Mouse (Mus musculus): ENCODE data around the gene Wipf2.
"Not testable (repeated sequence)": the region's sequence is repeated elsewhere in the genome, so short reads cannot be mapped to it uniquely, and the experiment has no call there.

The Wipf2 gene

DNA sequence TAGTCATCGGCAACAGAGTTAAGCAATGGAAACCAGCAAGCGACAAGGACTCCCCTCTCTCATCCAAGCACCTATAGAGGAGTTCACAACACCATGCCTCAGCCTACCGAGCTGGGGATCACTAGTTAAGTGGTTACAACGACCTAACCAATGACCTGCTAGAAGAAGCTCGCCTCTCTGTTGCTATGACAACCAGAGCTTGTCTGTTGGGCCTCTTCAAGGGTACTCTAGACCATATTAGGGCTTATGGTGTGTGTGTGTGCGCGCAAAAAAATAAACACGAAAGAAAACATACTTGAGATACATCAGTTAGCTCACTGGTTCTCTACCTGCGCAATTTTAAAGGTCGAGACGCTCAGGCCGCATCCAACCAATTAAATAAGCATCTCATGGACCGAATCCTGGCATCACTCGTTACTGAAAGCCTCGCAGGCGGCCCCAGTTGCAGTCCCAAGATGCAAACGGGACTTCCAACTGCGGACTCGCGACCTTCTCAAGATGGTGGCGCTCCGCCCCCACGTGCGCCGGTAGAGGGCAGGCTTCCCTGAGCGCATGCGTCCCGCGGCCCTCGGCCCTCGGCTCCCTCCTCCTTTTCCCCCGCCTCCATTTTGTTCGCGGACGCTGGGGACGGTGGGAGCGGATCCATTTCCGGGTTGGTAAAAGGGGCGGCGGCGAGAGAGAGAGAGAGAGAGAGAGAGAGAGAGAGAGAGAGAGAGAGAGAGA is at the start of gene Wipf2:
Wipf2 (plus strand) TSS at position 611 of the 723 bp plus-strand sequence.
- peak; percentile 97 for DNase-seq

DNA sequence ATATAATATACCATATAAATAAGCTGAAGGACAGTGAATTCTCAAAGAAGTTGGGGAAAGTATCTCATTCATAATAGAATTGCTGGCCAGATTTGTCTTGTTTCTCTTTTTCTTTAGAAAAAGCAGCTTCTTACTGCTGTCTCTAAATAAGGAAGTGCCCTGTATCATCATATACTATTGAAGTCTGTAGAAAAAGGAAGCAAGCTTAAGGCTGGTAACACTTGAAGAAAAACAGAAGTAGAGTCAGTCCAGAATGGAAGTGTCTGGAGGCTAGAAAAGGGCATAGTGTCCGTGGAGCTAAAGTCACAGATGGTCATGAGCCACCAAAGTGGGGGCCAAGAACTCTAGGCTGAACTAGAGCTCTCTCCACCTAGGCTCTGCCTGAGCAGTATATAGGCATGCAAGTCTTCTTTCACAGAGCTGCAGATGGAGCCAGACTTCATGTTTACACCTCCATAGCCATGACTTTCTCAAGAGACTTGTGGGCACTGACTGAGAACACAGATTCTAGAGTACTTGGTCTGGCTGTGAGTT is 46.7 kb upstream of the Wipf2 start:
- DNase-seq: no peak

DNA sequence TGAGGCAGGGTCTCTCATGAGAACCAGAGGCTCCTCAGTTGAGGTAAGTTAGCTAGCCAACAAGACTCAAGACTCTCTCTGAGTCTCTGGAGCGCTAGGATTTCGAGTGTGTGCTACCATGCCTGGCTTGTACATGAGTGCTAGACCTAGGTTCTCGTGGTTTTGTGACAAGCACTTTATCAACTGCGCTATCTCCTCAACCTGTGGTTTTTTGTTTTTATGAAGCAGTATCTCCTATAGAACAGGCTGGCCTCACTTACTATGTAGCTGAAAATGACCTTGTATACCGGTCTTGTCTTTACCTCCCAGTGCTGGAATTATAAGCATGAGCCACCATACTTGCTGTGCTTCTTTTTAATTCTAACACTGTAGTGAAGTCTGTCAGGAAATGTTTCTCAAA is 42.5 kb upstream of the Wipf2 start:
- no peak for DNase-seq

DNA sequence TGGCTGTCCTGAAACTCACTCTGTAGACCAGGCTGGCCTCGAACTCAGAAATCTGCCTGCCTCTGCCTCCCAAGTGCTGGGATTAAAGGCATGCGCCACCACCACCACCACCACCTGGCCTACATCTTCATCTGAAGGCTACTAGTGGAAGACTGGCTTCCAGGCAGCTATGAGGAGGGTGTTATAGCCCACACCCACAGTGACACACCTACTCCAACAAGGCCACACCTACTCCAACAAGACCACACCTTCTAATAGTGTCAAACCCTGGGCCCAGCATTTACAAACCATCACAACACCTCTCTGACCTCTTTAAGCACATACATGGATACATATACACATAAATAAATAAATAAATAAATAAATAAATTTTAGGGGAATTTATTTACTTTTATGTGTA is 37.4 kb upstream of the Wipf2 start:
- not testable (repeated sequence) for DNase-seq

DNA sequence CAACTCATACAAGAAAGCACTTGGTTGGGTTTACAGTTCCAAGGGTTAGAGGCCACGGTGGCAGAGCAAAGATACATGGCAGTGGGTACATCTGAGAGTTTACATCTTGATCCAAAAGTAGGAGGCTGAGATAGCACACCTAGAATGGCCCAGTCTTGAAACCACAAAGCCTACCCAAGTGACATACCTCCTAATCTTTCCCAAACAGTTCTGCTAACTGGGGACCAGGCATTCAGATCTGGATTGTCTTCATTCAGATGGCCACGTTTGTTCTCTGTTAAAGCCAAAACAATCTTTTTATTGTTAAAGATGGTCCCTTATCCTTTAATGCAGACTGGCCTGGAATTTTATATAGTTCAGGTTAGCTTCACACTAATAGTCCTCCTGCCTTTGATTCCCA is 35.6 kb upstream of the Wipf2 start:
- no peak for DNase-seq

DNA sequence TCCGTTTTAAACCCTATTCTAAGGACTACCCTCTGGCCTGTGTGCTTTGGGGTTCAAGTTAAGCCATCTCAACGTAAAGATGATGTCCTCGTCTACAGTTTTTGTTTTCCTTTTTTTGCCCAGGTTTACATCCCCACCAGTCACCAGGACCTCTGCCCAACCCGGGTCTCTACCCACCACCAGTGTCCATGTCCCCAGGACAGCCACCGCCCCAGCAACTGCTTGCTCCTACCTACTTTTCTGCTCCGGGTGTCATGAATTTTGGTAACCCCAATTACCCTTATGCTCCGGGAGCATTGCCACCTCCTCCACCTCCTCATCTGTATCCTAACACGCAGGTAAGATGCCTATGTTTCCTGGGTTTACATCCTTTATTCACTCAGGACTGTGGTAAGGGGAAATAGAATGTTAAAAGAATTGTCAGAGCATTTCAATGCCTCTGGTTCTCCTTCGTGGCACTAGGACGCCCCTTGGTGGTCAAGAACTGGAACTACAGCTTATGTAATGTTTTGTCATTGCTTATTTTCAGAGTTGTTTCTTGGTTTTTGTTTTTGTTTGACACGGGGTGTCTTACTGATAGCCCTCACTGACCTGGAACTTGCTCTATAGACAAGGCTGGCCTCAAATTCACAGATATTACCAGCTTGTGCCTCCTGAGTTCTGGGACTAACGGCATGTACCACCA is 34.2 kb upstream of the Wipf2 start:
- no peak for DNase-seq

DNA sequence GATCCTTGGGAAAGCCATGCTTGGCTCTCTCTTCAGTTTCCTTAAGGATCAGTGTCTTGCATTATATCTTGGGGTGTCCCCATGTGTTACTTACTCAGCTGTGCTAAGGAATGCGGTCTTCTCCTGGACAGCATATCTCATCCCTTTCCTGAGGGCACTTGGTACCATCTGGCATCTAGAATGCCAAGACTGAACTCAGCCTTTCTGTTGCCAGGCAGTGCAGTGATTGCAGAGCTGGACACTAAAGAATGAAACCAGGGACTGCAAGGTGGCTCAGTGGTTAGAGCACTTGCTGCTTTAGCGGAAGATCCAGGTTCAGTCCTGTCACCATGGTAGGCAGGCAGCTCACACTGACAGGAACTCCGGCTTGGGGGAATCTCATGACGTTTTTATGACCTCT is 33.6 kb upstream of the Wipf2 start:
- no peak for DNase-seq

DNA sequence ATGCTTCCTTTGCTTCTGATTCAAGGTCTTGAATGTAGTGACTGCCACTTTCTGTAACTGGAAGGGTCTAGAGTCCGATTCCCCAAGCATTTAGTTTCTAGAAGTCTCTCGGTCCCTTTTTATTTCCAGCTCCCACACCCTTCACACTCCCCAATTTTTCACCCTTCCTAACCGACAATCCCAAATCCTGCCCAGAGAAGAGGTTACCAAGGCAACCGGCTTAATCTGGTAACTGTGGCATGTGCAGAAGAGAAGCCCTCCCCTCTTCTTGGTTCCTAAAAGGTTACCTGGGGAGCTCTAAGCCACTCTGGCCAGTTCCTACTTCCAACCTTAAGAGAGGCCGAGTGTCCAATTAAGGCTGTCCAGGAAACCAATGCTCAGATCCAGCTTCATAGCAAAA is 28.1 kb upstream of the Wipf2 start:
- no peak for DNase-seq

DNA sequence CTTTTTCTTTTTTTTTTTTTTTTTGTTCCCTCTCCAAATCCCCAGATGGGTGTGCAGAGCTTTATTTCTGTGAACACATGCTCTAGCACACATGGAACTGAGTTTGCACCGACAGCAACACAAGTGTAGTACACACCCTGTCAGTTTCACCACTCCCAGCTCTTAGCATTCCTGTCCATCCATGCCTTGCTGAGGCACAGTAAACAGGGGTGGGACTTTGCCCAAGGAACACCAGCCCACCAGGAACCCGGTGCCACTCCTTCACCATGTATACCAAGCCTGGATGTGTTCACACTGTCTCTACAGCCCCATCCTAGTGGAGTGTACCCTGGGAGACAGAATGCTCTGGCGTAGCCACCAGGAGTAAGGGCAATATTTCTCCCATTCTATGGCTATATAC is 27.7 kb upstream of the Wipf2 start:
- DNase-seq: no peak

DNA sequence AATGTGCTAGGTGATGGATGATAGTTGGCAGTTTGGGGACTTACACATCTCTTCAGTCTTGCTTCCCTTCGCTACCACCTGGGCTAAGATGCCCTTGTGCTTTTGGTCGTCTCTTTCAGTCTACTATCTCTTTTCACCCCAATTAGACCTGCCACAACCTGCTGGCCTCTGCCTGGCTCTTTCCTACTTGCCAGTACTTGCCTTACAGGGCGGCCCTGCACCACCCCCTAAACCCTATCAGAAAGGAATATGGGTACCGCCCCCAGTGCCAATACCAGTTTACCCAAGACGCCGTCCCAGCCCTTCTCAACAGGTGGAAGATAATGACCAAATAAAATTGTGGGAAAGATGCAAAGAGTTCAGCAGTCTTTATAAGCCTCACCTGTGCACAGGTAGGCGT is 27.3 kb upstream of the Wipf2 start:
- no peak for DNase-seq

DNA sequence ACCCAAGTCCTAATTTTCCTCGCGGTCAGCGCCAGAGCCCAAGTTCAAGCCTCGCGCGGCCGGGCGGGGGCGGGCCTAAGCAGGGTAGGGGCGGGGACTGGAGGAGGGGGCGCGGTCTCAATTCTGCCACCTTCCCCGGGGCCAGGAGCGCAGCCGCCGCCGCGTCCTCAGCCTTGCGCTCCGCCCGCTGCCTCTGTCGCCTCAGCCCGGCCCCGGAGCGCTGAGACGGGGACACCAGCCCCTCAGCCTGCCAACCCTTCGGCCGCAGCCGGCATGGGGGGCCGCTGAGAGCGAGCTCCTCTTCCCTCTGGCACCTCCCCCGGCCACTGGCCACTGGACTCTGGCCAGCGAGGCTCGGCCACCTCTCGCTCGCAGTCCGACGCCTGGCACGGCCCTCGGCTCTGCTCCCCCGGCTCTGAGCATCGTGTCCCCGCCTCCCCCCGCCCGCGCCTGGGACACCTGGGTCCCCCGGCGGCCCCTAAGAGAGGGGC is 26.7 kb upstream of the Wipf2 start, which contains the start of gene Rapgefl1:
Rapgefl1 (plus strand) TSS at position 135 of the 491 bp plus-strand sequence.
- peak; percentile 83 for DNase-seq

DNA sequence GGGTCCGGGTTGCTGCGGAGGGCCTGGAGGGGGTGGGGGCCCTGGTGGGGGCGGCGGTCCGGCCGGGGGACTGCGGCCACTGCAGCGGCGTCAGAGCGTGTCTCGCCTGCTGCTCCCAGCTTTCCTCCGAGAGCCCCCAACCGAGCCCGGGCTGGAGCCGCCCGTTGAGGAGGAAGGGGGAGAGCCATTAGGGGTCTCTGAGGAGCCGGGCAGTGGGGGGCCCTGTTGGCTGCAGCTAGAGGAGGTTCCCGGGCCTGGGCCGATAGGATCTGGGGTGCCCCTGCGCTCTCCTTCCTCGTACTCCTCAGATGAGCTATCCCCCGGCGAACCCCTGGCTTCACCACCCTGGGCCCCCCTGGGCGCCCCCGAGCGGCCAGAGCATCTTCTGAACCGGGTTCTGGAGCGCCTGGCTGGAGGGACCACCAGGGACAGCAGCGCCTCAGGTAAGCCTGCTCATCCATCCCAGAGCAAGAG is 26.2 kb upstream of the Wipf2 start:
- DNase-seq: peak; percentile 46

DNA sequence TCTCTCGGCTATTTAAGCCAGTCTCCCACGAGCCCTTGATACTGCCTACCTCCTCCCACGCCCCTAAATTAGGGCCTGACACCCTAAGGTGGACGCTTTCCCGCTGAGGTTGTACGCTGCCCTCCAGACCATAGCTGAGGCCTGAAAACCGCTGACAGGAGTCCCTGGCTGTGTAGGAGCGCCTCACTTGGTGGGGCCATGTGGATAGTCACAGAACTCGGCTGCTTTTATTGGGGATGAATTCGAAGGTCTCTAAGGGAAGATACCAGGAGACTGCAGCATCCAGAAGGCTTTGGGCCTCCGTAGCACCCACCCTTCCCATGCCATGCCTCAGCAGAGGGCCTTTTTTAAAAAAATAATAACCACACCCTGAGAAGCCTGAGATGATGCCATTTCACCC is 25.5 kb upstream of the Wipf2 start:
- no peak for DNase-seq

DNA sequence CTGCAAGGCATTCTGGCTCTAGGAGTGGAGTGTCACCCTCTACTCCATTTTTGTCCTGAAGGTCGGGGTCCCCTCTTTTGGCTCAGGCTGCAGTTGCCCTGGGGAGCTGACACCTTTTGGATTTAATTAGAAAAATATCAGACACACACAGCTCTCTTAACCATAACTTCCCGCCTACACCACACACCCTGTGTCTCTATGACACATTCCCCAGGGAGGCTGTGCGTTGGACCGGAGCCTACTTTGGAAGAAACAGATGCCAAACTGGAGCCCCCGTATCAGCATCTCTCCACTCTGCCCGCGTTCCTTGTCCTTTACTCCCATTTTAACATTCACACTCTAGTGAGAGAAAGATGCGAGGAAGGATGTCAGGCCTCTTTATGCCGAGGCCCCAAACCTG is 24.9 kb upstream of the Wipf2 start:
- DNase-seq: peak; percentile 65

DNA sequence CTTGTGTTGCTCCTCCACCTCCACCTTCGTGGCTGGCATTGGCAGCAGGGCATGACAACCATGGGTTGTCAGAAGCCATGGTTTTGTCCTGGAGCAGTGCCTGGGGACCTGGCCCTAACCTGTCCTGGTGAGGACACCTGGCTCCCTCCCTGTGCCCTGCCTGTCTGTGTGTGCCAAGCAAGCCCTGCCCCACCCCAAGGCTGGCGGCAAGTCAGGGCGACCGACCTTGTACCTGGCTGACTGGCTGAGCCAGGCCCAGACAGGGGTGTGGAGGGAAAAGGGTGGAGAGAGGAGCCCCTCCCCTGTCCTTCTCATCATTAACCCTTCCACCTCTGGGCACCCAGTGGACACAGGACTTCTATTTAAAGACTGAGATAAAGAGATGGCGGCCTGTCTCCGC is 24.0 kb upstream of the Wipf2 start:
- no peak for DNase-seq

DNA sequence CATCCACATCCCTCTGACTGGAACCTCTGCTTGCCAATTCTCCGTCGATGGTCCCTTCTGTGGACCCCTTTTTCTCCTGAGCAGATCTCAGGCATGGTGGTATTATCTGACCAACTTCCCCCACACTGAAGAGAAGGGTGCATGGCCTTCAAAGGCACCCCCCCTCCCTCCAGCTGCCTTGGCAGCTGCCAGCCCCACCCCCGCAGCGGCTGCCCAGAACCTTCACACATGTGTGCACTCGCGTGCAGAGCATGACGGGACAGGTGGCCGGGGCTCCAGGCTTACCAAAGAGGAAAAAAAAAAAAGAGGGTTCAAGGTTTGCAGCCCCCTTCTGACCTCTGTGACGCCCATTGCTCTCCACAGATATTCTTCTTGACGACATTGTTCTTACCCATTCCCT is 23.5 kb upstream of the Wipf2 start:
- DNase-seq: no peak

DNA sequence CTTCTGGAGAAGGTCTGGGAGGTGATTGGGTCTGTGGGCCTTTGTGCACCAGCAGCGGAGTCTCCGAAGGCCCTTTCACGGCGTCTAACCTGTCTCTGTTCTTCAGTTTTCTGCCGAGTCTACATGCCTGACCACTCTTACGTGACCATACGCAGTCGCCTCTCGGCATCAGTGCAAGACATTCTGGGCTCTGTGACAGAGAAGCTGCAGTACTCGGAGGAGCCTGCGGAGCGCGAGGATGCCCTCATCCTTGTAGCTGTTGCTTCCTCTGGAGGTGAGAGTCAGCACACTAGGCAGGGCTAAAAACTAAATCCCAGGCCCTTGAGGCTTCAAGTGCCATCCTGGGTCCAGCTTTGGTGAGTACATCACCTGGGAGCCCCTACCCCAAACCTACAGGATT is 17.4 kb upstream of the Wipf2 start:
- no peak for DNase-seq

DNA sequence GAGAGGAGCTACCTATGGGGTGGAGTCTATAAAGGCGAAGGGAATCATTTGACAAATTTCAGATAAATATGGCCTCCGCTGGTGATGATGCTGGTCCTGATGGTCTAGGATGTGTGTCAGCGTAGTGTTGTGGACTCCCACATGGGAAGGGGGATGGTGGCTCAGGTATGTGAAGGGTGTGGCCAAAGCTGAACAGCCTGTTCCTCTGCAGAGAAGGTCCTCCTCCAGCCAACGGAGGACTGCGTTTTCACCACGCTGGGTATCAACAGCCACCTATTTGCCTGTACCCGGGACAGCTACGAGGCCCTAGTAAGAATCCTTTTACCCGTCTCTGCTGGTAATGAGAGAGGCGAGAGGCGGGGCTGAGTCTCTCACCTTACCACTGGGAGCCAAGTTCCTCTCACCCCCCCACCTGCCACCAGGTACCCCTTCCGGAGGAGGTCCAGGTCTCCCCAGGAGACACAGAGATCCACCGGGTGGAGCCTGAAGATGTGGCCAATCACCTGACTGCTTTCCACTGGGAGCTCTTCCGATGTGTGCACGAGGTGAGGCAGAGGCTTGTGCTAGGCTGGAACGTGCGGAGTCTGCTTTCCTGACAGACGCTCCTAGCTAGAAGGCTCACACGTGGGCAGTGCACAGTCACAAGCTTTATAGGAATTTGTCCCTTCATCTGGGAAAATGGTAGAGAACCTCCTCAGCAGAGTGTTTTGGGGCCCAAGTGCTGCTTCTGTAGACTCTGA is 16.4 kb upstream of the Wipf2 start:
- DNase-seq: no peak

DNA sequence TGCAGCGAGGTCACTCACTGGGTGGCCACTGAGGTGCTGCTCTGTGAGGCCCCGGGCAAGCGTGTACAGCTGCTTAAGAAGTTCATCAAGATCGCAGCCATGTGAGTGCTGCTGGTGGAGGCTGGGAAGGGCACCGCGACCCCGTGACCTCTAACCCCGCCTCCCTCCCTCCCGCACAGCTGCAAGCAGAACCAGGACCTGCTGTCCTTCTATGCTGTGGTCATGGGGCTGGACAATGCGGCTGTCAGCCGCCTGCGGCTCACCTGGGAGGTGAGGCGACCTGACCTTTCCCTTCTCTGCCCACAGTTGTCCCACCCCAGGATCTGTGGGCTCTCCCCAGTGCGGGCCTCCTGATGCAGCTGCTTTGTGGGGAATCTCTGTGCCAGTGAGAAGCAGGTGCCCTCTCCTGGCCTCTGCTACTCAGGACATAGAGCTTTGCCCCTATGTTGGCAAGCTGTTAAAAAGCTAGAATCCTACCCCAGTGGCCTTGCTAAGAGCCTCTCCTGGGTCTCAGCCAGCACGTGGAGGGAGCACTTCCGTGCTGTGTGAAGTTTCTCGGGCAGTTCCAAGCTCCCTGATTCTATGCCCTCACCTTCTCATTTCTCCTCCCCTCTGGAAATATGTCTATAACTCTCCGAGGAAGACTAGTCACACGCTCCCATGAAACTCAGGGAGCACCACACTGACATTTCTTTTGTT is 14.1 kb upstream of the Wipf2 start:
- DNase-seq: no peak

DNA sequence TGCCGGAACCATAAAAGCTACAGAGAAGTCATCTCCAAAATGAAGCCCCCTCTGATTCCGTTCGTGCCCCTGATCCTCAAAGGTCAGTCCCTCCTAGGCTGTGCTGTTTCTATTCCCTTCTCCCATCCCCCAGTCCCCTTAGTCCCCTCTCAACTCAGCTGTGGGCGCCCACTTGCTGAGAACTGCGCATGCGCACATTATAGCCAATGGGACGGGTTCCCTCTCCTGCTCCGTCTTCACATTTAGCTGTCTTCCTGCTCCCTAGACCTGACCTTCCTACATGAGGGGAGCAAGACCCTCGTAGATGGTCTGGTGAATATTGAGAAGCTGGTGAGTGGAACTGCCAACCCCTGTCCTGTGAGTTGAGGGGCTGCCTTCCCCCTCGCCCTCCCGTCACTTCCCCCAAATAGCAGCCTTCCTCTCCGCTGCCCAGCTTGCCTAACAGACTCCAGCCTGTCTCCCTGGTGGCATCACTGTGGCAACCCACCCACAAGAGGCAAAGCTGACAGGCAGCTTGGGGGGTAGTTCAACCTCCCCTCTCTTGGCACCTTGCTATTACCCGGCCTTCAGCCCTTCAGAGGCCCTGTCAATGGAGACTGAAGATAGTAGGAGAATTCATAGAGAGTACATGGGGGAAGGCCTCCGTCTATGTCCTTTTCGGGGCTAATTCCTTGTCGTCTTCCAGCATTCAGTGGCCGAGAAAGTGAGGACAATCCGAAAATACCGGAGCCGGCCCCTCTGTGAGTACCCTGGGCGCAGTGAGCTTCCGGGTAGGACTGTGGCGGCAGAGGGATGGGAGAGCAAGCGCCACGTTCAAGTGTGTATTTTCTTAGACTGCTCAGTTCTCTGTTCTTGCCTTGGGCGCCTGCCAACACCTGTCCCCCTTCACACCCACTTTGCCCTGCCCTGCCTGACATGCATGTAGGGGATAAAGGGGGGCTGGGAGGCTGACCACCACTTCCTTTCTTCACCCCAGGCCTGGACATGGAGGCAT is 13.0 kb upstream of the Wipf2 start:
- DNase-seq: peak; percentile 56

DNA sequence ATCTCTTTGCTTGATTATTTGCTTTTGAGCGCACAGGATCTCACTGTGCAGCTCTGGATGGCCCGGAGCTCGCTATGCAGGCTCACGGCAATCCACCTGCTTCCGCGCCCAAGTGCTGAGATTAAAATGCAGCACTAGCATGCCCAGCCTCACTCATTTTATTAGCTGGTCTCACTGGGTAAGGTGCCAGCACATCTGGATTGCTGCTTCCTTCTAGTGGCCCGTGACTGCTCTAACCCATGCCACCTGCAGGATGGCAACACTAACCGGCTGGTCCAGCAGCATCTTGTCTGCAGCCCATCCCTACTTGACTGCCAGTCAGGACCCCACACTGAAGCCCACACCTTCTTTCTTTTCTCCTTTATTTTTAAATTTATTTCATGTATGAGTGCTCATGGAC is 9.3 kb upstream of the Wipf2 start:
- no peak for DNase-seq
